Mouse (Mus musculus) bone marrow, adult 2 months (tissue): ENCODE measurements around the gene Cep89.

Experiments used
- CTCF ChIP-seq: fragments of 200-500 bp; IDR thresholded peaks from 2 replicates; pipeline ENCODE4 v1.5.1; 2011; ENCODE audit warnings: low read length, control low read depth; ENCODE audit not compliant: control insufficient read depth, insufficient read depth
- POLR2A ChIP-seq: fragments of 200-500 bp; IDR thresholded peaks from 2 replicates; pipeline ENCODE4 v1.6.1; 2011; ENCODE audit warnings: low read depth, mild to moderate bottlenecking, control low read depth, low read length, borderline replicate concordance; ENCODE audit not compliant: control insufficient read depth

GRCm38 (mm10) chr7:35456091-35456814 is 59.4 kb downstream of the Cep89 start:
- TF ChIP-seq CTCF (no peak), POLR2A (no peak)
